Mouse (Mus musculus): ENCODE measurements around the gene Ffar2. TPM values are rescaled to one million over a fixed set of nuclear protein-coding genes. Genes with fewer than 3 reads are reported as not detected.
A peak's percentile ranks its signal among the peaks of the same experiment; 100 is the strongest.
"Not testable (repeated sequence)": the region's sequence is repeated elsewhere in the genome, so short reads cannot be mapped to it uniquely, and the experiment has no call there.

The Ffar2 gene
- polyA plus RNA-seq, 1 experiment from 2014 or later = 0.10 TPM

- no peak overlapping the region for H3K4me2 ChIP-seq (ENCODE audit: low read length)
- no peaks in the 10 kb centered on the region; the same call in 1 of the 2 replicates for H3K4me1 ChIP-seq (ENCODE audit: control insufficient read depth, insufficient read depth, low read depth, low read length)
- ATAC-seq = no peak
- H3K9ac ChIP-seq (ENCODE audit: low read depth, low read length) = no peak overlapping the region
- WGBS = 73% methylated on average over 6 of the region's 6 CpGs
- no peak overlapping the region for H3K4me3 ChIP-seq (ENCODE audit: low read length)
- no peaks in the 10 kb centered on the region for H3K9me3 ChIP-seq (ENCODE audit: control insufficient read depth, low read length)
- no peak overlapping the region for H3K27ac ChIP-seq (ENCODE audit: low read depth, low read length)
- H3K36me3 ChIP-seq (ENCODE audit: control insufficient read depth, insufficient read depth, low read length) = no peaks in the 10 kb centered on the region
- H3K27me3 ChIP-seq (replicated peaks; ENCODE audit: control insufficient read depth, insufficient read depth, low read length) = no peaks in the 10 kb centered on the region
Observed at GRCm38 (mm10) chr7:30847934-30848333, 24.4 kb upstream of the Ffar2 start.

GRCm38 (mm10) chr7:30847386-30847785, 23.8 kb upstream of the Ffar2 start:
- no peak for ATAC-seq
- Histone ChIP-seq H3K4me3 (ENCODE audit: low read length) (no peak overlapping the region), H3K36me3 (ENCODE audit: control insufficient read depth, insufficient read depth, low read length) (no peaks in the 10 kb centered on the region), H3K27ac (ENCODE audit: low read depth, low read length) (no peak overlapping the region), H3K4me2 (ENCODE audit: low read length) (no peak overlapping the region), H3K9ac (ENCODE audit: low read depth, low read length) (no peak overlapping the region), H3K9me3 (ENCODE audit: control insufficient read depth, low read length) (no peaks in the 10 kb centered on the region), H3K4me1 (ENCODE audit: control insufficient read depth, insufficient read depth, low read depth, low read length) (no peaks in the 10 kb centered on the region; the same call in 1 of the 2 replicates), H3K27me3 (replicated peaks; ENCODE audit: control insufficient read depth, insufficient read depth, low read length) (no peaks in the 10 kb centered on the region)
- 72% methylated on average over 5 of the region's 5 CpGs for WGBS

- WGBS = 90% methylated on average over 2 of the region's 2 CpGs
- ATAC-seq = no peak
- H3K27ac ChIP-seq (ENCODE audit: low read depth, low read length) = no peak overlapping the region
- no peaks in the 10 kb centered on the region for H3K9me3 ChIP-seq (ENCODE audit: control insufficient read depth, low read length)
- H3K27me3 ChIP-seq (replicated peaks; ENCODE audit: control insufficient read depth, insufficient read depth, low read length) = no peaks in the 10 kb centered on the region
- no peaks in the 10 kb centered on the region; the same call in 1 of the 2 replicates for H3K4me1 ChIP-seq (ENCODE audit: control insufficient read depth, insufficient read depth, low read depth, low read length)
- H3K4me2 ChIP-seq (ENCODE audit: low read length) = no peak overlapping the region
- H3K36me3 ChIP-seq (ENCODE audit: control insufficient read depth, insufficient read depth, low read length) = no peaks in the 10 kb centered on the region
- H3K4me3 ChIP-seq (ENCODE audit: low read length) = no peak overlapping the region
- no peak overlapping the region for H3K9ac ChIP-seq (ENCODE audit: low read depth, low read length)
Observed at GRCm38 (mm10) chr7:30846505-30847053, 23.0 kb upstream of the Ffar2 start.

- Histone ChIP-seq H3K4me3 (ENCODE audit: low read length) (no peak overlapping the region), H3K9ac (ENCODE audit: low read depth, low read length) (no peak overlapping the region), H3K4me2 (ENCODE audit: low read length) (no peak overlapping the region), H3K27me3 (replicated peaks; ENCODE audit: control insufficient read depth, insufficient read depth, low read length) (no peaks in the 10 kb centered on the region), H3K36me3 (ENCODE audit: control insufficient read depth, insufficient read depth, low read length) (no peaks in the 10 kb centered on the region), H3K4me1 (ENCODE audit: control insufficient read depth, insufficient read depth, low read depth, low read length) (no peaks in the 10 kb centered on the region; the same call in 1 of the 2 replicates), H3K9me3 (ENCODE audit: control insufficient read depth, low read length) (no peaks in the 10 kb centered on the region), H3K27ac (ENCODE audit: low read depth, low read length) (peak overlapping the region; percentile 57)
- 30% methylated on average over 7 of the region's 7 CpGs for WGBS
- peak; percentile 69 for ATAC-seq
Observed at GRCm38 (mm10) chr7:30844676-30845297, 21.2 kb upstream of the Ffar2 start.

- Histone ChIP-seq H3K27ac (ENCODE audit: low read depth, low read length) (no peak overlapping the region), H3K9ac (ENCODE audit: low read depth, low read length) (no peak overlapping the region), H3K9me3 (ENCODE audit: control insufficient read depth, low read length) (no peaks in the 10 kb centered on the region), H3K27me3 (replicated peaks; ENCODE audit: control insufficient read depth, insufficient read depth, low read length) (no peaks in the 10 kb centered on the region; the same call in 1 of the 2 replicates), H3K36me3 (ENCODE audit: control insufficient read depth, insufficient read depth, low read length) (no peaks in the 10 kb centered on the region), H3K4me2 (ENCODE audit: low read length) (no peak overlapping the region), H3K4me1 (ENCODE audit: control insufficient read depth, insufficient read depth, low read depth, low read length) (no peaks in the 10 kb centered on the region; the same call in 1 of the 2 replicates), H3K4me3 (ENCODE audit: low read length) (no peak overlapping the region)
- no peak for ATAC-seq
- 84% methylated on average over 5 of the region's 5 CpGs for WGBS
Observed at GRCm38 (mm10) chr7:30842092-30842491, 18.5 kb upstream of the Ffar2 start.

GRCm38 (mm10) chr7:30841379-30841778, 17.8 kb upstream of the Ffar2 start:
- H3K9me3 ChIP-seq (ENCODE audit: control insufficient read depth, low read length) = no peaks in the 10 kb centered on the region
- no peak overlapping the region for H3K9ac ChIP-seq (ENCODE audit: low read depth, low read length)
- ATAC-seq = no peak
- no peaks in the 10 kb centered on the region; the same call in 1 of the 2 replicates for H3K27me3 ChIP-seq (replicated peaks; ENCODE audit: control insufficient read depth, insufficient read depth, low read length)
- 85% methylated on average over 4 of the region's 4 CpGs for WGBS
- H3K36me3 ChIP-seq (ENCODE audit: control insufficient read depth, insufficient read depth, low read length) = no peaks in the 10 kb centered on the region
- no peak overlapping the region for H3K27ac ChIP-seq (ENCODE audit: low read depth, low read length)
- no peaks in the 10 kb centered on the region; the same call in 1 of the 2 replicates for H3K4me1 ChIP-seq (ENCODE audit: control insufficient read depth, insufficient read depth, low read depth, low read length)
- H3K4me3 ChIP-seq (ENCODE audit: low read length) = no peak overlapping the region
- H3K4me2 ChIP-seq (ENCODE audit: low read length) = no peak overlapping the region

- Histone ChIP-seq H3K9ac (ENCODE audit: low read depth, low read length) (no peak overlapping the region), H3K4me2 (ENCODE audit: low read length) (no peak overlapping the region), H3K27ac (ENCODE audit: low read depth, low read length) (no peak overlapping the region), H3K36me3 (ENCODE audit: control insufficient read depth, insufficient read depth, low read length) (no peaks in the 10 kb centered on the region), H3K4me3 (ENCODE audit: low read length) (no peak overlapping the region), H3K9me3 (ENCODE audit: control insufficient read depth, low read length) (no peaks in the 10 kb centered on the region), H3K27me3 (replicated peaks; ENCODE audit: control insufficient read depth, insufficient read depth, low read length) (no peaks in the 10 kb centered on the region; the same call in 1 of the 2 replicates), H3K4me1 (ENCODE audit: control insufficient read depth, insufficient read depth, low read depth, low read length) (no peaks in the 10 kb centered on the region; the same call in 1 of the 2 replicates)
- no peak for ATAC-seq
- 69% methylated on average over 3 of the region's 3 CpGs for WGBS
Observed at GRCm38 (mm10) chr7:30840306-30840705, 16.7 kb upstream of the Ffar2 start.

GRCm38 (mm10) chr7:30837277-30837676, 13.7 kb upstream of the Ffar2 start:
- Histone ChIP-seq H3K4me1 (ENCODE audit: control insufficient read depth, insufficient read depth, low read depth, low read length) (no peaks in the 10 kb centered on the region), H3K27me3 (replicated peaks; ENCODE audit: control insufficient read depth, insufficient read depth, low read length) (no peaks in the 10 kb centered on the region; the same call in 1 of the 2 replicates), H3K36me3 (ENCODE audit: control insufficient read depth, insufficient read depth, low read length) (no peaks in the 10 kb centered on the region), H3K9ac (ENCODE audit: low read depth, low read length) (no peak overlapping the region), H3K9me3 (ENCODE audit: control insufficient read depth, low read length) (no peaks in the 10 kb centered on the region), H3K4me3 (ENCODE audit: low read length) (no peak overlapping the region), H3K27ac (ENCODE audit: low read depth, low read length) (no peak overlapping the region), H3K4me2 (ENCODE audit: low read length) (no peak overlapping the region)
- ATAC-seq = no peak

- not testable (repeated sequence) for ATAC-seq; H3K4me2 ChIP-seq (ENCODE audit: low read length); H3K4me1 ChIP-seq (ENCODE audit: control insufficient read depth, insufficient read depth, low read depth, low read length); H3K4me3 ChIP-seq (ENCODE audit: low read length); H3K9ac ChIP-seq (ENCODE audit: low read depth, low read length); H3K27me3 ChIP-seq (replicated peaks; ENCODE audit: control insufficient read depth, insufficient read depth, low read length); H3K27ac ChIP-seq (ENCODE audit: low read depth, low read length); H3K9me3 ChIP-seq (ENCODE audit: control insufficient read depth, low read length); H3K36me3 ChIP-seq (ENCODE audit: control insufficient read depth, insufficient read depth, low read length)
- WGBS = 56% methylated on average over 8 of the region's 11 CpGs
Observed at GRCm38 (mm10) chr7:30832684-30833083, 9.1 kb upstream of the Ffar2 start.

Measured in hindbrain, embryonic 16.5 days (tissue).